Mouse (Mus musculus): Measurements from ENCODE around the gene Trak1. TPM values are rescaled to one million over a fixed set of nuclear protein-coding genes. Genes with fewer than 3 reads are reported as not detected.
"Not testable (repeated sequence)": the region's sequence is repeated elsewhere in the genome, so short reads cannot be mapped to it uniquely, and the experiment has no call there.

Trak1 gene
- polyA plus RNA-seq, 1 experiment from 2014 or later: 11.6 TPM

DNA sequence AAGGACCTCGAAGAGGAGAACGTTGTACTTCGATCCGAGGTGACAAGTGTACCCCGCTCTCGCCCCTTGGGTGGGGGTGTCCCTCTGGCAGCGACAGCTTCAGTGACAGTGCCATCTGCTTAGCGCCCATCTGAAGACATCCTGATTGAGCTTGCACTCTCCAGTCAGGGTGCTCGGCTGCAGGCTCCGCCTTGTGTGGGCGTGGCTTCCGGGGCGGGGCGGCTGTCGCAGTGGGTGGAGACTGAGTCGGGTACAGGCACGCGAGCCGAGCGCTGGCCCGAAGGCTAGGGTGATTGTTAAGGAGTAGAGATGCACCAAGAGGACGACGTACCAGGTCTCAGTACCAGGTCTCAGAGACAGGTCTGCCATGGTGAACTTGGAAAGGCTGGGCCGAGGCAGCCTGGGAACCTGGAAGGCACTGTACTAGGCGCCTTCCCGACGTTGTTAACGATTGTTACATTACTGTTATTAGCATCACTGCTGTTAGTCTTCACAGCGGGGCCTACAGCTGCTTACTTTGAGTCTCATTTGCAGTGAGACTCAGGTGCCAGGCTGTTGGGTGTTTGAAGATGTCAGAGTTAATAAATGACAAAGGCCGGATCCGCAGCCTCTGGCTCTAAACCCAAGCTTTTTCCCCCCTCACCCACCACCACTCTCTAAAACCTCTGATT, 146.5 kb downstream of the Trak1 start:
- no peaks in the 10 kb centered on the region for H3K4me1 ChIP-seq (replicated peaks; ENCODE audit: insufficient read depth, low read length)
- 74% methylated on average over 31 of the region's 31 CpGs for WGBS
- no peak overlapping the region for H3K27ac ChIP-seq
- H3K36me3 ChIP-seq (ENCODE audit: insufficient read depth, low read length): peaks cover 28% of the 10 kb centered on the region
- H3K9me3 ChIP-seq (replicated peaks; ENCODE audit: low read length): no peaks in the 10 kb centered on the region
- DNase-seq (ENCODE audit: low spot score): no peak
- no peak for ATAC-seq (replicated peaks; ENCODE audit: low FRiP score, low read depth)
- no peak overlapping the region for H3K4me2 ChIP-seq (ENCODE audit: low read length)
- no peak overlapping the region for H3K9ac ChIP-seq (ENCODE audit: low read depth, low read length)
- TF ChIP-seq CTCF (IDR thresholded peaks at IDR 0.05; ENCODE audit: low read depth): no peak
- H3K27me3 ChIP-seq (ENCODE audit: insufficient read depth, low read length): no peaks in the 10 kb centered on the region
- no peak overlapping the region for H3K4me3 ChIP-seq (replicated peaks; ENCODE audit: low read depth, low read length)

DNA sequence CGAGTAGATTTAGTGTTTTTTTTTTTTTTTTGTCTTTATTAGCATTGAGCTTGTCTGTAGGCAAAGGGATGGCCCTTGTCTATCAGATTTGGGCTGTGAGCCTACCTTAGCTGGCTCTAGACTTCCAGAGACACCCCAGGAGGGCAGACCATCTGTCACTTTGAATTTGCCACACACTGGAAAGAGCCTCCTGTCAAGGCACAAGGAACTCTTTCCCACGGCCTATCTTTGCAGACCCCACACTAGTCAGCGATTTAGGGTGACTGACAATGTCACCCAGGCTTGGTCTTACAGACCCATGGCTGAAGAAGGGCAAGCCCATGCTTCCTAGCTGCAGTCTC, 147.0 kb downstream of the Trak1 start:
- H3K9me3 ChIP-seq (replicated peaks; ENCODE audit: low read length): no peaks in the 10 kb centered on the region
- ATAC-seq (replicated peaks; ENCODE audit: low FRiP score, low read depth): no peak
- no peaks in the 10 kb centered on the region for H3K27me3 ChIP-seq (ENCODE audit: insufficient read depth, low read length)
- no peaks in the 10 kb centered on the region for H3K4me1 ChIP-seq (replicated peaks; ENCODE audit: insufficient read depth, low read length)
- peaks cover 30% of the 10 kb centered on the region for H3K36me3 ChIP-seq (ENCODE audit: insufficient read depth, low read length)
- no peak for DNase-seq (ENCODE audit: low spot score)
- no peak overlapping the region for H3K4me2 ChIP-seq (ENCODE audit: low read length)
- no peak overlapping the region for H3K9ac ChIP-seq (ENCODE audit: low read depth, low read length)
- H3K27ac ChIP-seq: no peak overlapping the region
- 78% methylated on average over 3 of the region's 3 CpGs for WGBS
- no peak overlapping the region for H3K4me3 ChIP-seq (replicated peaks; ENCODE audit: low read depth, low read length)
- no peak for TF ChIP-seq CTCF (IDR thresholded peaks at IDR 0.05; ENCODE audit: low read depth)

DNA sequence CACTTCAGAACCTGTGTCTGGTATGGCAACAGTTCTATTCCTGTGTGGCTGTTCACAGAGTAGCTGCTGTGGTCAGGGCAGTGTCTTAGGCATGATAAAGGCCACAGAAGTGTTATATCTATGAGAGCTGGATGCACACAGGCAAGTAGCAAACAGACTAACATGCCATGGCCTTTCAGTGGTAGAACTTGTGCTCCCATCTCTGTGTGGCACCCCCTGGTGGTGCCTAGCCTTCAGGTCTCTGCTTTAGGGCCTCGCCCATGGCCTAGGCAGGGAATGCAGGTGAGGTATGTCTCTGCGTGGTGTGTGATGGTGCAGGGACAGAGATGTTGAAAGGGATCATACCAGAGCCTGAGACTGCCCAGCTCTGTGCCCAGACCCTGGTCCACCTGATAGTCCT, 148.1 kb downstream of the Trak1 start:
- H3K4me2 ChIP-seq (ENCODE audit: low read length): no peak overlapping the region
- no peak overlapping the region for H3K4me3 ChIP-seq (replicated peaks; ENCODE audit: low read depth, low read length)
- H3K27me3 ChIP-seq (ENCODE audit: insufficient read depth, low read length): no peaks in the 10 kb centered on the region
- peak; percentile 28 for DNase-seq (ENCODE audit: low spot score)
- H3K27ac ChIP-seq: no peak overlapping the region
- H3K4me1 ChIP-seq (replicated peaks; ENCODE audit: insufficient read depth, low read length): no peaks in the 10 kb centered on the region
- 94% methylated on average over 2 of the region's 2 CpGs for WGBS
- no peak for ATAC-seq (replicated peaks; ENCODE audit: low FRiP score, low read depth)
- peak; percentile 69 for TF ChIP-seq CTCF (IDR thresholded peaks at IDR 0.05; ENCODE audit: low read depth)
- H3K9ac ChIP-seq (ENCODE audit: low read depth, low read length): no peak overlapping the region
- H3K36me3 ChIP-seq (ENCODE audit: insufficient read depth, low read length): peaks cover 30% of the 10 kb centered on the region
- no peaks in the 10 kb centered on the region for H3K9me3 ChIP-seq (replicated peaks; ENCODE audit: low read length)

DNA sequence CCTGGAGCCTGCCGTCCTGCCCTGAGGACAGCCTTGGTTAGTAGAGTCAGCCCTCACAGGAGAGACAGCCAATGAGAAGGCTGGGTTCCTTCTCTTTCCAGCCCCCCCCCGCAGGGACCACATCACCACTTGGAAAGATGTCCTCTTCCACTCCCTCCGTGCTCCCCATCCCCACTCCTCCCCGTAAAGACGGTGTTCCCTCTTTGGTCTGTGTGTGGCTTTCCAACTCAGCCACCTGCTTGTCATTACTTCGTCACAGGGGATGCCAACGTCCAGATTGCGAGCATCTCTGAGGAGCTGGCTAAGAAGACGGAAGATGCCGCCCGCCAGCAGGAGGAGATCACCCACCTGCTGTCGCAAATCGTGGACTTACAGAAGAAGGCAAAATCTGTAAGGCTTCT, 149.1 kb downstream of the Trak1 start:
- Histone ChIP-seq H3K4me1 (replicated peaks; ENCODE audit: insufficient read depth, low read length) (no peaks in the 10 kb centered on the region), H3K4me3 (replicated peaks; ENCODE audit: low read depth, low read length) (no peak overlapping the region), H3K27ac (no peak overlapping the region), H3K36me3 (ENCODE audit: insufficient read depth, low read length) (peaks cover 34% of the 10 kb centered on the region), H3K4me2 (ENCODE audit: low read length) (no peak overlapping the region), H3K9ac (ENCODE audit: low read depth, low read length) (no peak overlapping the region), H3K27me3 (ENCODE audit: insufficient read depth, low read length) (no peaks in the 10 kb centered on the region), H3K9me3 (replicated peaks; ENCODE audit: low read length) (no peaks in the 10 kb centered on the region)
- DNase-seq (ENCODE audit: low spot score) (no peak), ATAC-seq (replicated peaks; ENCODE audit: low FRiP score, low read depth) (no peak)
- TF ChIP-seq CTCF (IDR thresholded peaks at IDR 0.05; ENCODE audit: low read depth): no peak
- WGBS: 87% methylated on average over 13 of the region's 13 CpGs

DNA sequence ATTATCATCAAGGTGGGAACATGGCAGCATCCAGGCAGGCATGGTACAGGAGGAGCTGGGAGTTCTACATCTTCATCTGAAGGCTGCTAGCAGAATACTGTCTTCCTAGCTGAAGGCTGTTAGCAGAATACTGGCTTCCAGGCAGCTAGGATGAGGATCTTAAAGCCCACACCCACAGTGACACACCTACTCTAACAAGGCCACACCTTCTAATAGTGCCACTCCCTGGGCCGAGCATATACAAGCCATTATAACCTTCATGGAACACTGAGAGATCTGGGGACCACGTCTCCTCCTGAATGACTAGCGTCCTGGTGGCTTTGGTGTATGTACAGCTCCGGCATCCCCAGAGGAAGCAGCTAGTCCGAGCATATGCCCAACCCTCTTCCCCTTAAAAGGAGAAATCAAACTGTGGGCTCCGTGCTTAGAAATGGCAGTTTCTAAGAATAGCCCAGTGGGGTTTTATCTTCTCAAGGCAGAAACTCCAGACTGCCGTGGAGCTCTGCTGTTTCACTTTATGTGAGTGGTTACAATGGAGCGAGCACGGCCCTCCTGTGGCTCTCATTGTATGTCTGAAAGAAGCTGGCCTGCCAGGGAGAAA, 155.1 kb downstream of the Trak1 start:
- not testable (repeated sequence) for H3K27me3 ChIP-seq (ENCODE audit: insufficient read depth, low read length); H3K4me3 ChIP-seq (replicated peaks; ENCODE audit: low read depth, low read length); DNase-seq (ENCODE audit: low spot score); H3K4me2 ChIP-seq (ENCODE audit: low read length); H3K27ac ChIP-seq; H3K9me3 ChIP-seq (replicated peaks; ENCODE audit: low read length); H3K9ac ChIP-seq (ENCODE audit: low read depth, low read length); ATAC-seq (replicated peaks; ENCODE audit: low FRiP score, low read depth); H3K4me1 ChIP-seq (replicated peaks; ENCODE audit: insufficient read depth, low read length)
- H3K36me3 ChIP-seq (ENCODE audit: insufficient read depth, low read length): peaks cover 41% of the 10 kb centered on the region
- WGBS: 80% methylated on average over 9 of the region's 9 CpGs

DNA sequence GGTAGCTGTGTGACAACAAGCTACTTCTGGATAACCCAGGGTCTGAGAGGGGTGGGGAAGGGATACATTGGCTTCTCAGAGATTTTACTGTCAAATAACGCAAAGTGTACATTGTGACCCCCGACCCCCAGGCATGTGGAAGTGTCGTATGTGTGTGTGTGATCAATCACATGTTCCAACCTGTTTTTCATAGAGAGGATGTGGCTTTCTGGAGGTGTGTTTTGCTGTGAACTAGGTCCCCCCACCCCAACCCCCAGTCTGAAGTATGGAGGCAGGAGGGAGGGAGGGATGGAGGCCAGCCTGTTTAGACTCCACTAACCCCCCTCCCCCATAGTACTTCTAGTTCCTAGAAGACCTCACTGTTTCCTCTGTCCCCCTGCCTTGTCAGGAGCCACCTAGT, 157.6 kb downstream of the Trak1 start:
- no peak for TF ChIP-seq CTCF (IDR thresholded peaks at IDR 0.05; ENCODE audit: low read depth)
- no peak for DNase-seq (ENCODE audit: low spot score)
- Histone ChIP-seq H3K27me3 (ENCODE audit: insufficient read depth, low read length) (no peaks in the 10 kb centered on the region), H3K9me3 (replicated peaks; ENCODE audit: low read length) (no peaks in the 10 kb centered on the region), H3K4me2 (ENCODE audit: low read length) (no peak overlapping the region), H3K27ac (no peak overlapping the region), H3K4me1 (replicated peaks; ENCODE audit: insufficient read depth, low read length) (no peaks in the 10 kb centered on the region), H3K9ac (ENCODE audit: low read depth, low read length) (no peak overlapping the region), H3K4me3 (replicated peaks; ENCODE audit: low read depth, low read length) (no peak overlapping the region), H3K36me3 (ENCODE audit: insufficient read depth, low read length) (peaks cover 30% of the 10 kb centered on the region)
- no peak for ATAC-seq (replicated peaks; ENCODE audit: low FRiP score, low read depth)
- WGBS: 84% methylated on average over 3 of the region's 3 CpGs
